Mouse (Mus musculus): ENCODE results near the gene Cnih4.

DNA sequence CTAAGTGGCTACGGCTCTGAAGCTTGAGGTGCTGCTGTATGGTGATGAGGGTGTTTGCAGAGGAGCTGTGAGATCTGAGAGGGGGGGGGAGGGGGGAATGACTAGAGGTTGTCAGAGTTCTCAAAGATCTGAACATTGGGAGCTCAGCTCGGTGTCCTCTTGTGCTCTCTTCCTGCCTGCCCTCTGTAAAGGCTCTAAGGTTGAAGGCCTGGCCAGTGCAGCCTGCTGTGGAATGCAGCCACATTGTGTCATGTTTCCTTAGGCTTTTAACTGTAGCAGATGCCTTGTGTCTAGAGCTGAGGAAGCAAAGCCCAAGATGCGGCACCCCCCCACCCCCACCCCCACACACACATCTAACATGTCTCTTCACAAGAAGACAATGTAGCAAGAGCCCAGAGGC, 23.9 kb downstream of the Cnih4 start:
- no peak for TF ChIP-seq CTCF (IDR thresholded peaks at IDR 0.05; ENCODE audit: low read depth, low read length)
- no peak for TF ChIP-seq POLR2A (IDR thresholded peaks at IDR 0.05; ENCODE audit: insufficient read depth, low read length)

Measured in ES-Bruce4 (cell line).